Mouse (Mus musculus): ENCODE results near the gene Frg2f1.

GRCm38 (mm10) chr4:119574504-119574903, 35.2 kb upstream of the Frg2f1 start:
- TF ChIP-seq POLR2A (IDR thresholded peaks at IDR 0.05; ENCODE audit: extremely low read depth, insufficient read depth, low read length) (no peak), CTCF (IDR thresholded peaks at IDR 0.05; ENCODE audit: extremely low read depth, insufficient read depth, low read length) (no peak)
